Comparison of ENCODE assay signal across 24 mouse cellular contexts in the genomic region with DNA sequence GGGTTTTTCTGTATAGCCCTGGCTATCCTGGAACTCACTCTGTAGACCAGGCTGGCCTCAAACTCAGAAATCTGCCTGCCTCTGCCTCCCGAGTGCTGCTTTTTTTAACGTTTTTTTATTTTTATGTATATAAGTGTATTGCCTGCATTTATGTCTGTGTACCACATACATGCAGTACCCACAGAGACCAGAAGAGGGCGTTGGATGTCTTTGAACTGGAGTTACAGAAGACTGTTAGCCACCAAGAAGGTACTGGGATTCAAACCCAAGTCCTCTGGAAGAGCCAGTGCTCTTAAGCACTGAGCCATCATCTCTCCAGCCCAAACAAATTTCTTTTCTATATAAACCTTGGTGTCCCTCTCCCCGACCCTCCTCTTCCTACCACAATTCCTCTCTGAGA. TPM values are rescaled to one million over a fixed set of nuclear protein-coding genes. Genes with fewer than 3 reads are reported as not detected.
DNase-seq lines count a peak whose midpoint lies in the region; ATAC-seq and TF ChIP-seq lines count a peak whose summit lies in the region.
"Had no signal": no experiment of that assay in that cellular context is flagged by ENCODE, and none has a peak within 500 bp of the region (broad histone marks: within the 10 kb centered on the region; RNA-seq: fewer than 3 reads in every experiment).

No protein-coding gene starts in this region.

- TF ChIP-seq POLR2A in brain, embryonic 14.5 days (IDR thresholded peaks at IDR 0.05; ENCODE audit: borderline replicate concordance, extremely low read depth, insufficient read depth, insufficient read length, poor library complexity, severe bottlenecking), result no peak

- no peak for ATAC-seq in megakaryocyte-erythroid progenitor cell, adult 5-6 weeks (replicated peaks; ENCODE audit: low FRiP score, low TSS enrichment, poor library complexity, severe bottlenecking)
- ATAC-seq: hindbrain, embryonic 16.5 days; midbrain, embryonic 16.5 days had no signal

- no peak overlapping the region for H3K27ac ChIP-seq in layer of hippocampus, adult 2 months
- H3K27ac ChIP-seq: forebrain, embryonic 10.5 days; heart, embryonic 15.5 days; left cerebral cortex, adult 2 months; limb, embryonic 10.5 days; liver, embryonic 13.5 days had no signal

- no peak for DNase-seq in layer of hippocampus, adult 2 months (ENCODE audit: low spot score in 2 of 2)
- DNase-seq in layer of hippocampus, adult 18-20 months (ENCODE audit: low spot score in 2 of 2), result no peak
- DNase-seq in A20 (ENCODE audit: low read depth, low spot score), result peak; percentile 19
- DNase-seq in CD4-positive helper T cell, adult 2 months (ENCODE audit: low read depth, low spot score), result peak; percentile 13
- no peak for DNase-seq in brain, embryonic 14.5 days (ENCODE audit: low read depth)
- DNase-seq in layer of hippocampus, adult 9-11 months, result no peak
- DNase-seq: adrenal gland, postnatal 14 days; cerebellum, adult 8-10 months; gastrocnemius, postnatal 10 days; heart, adult 18-20 months; heart, postnatal 4 days; kidney, adult 2 months; kidney, postnatal 10 days; liver, embryonic 13.5 days; right cerebral cortex, postnatal 14 days; spleen, adult 18-20 months had no signal

- TF ChIP-seq CTCF in layer of hippocampus, adult 2 months (conservative IDR thresholded peaks at IDR 0.05), result peak; percentile 51
- TF ChIP-seq CTCF in brain, embryonic 14.5 days (IDR thresholded peaks at IDR 0.05; ENCODE audit: borderline replicate concordance, extremely low read depth, insufficient read depth, insufficient read length), result peak; percentile 11; the same call in 1 of the 2 replicates

- no peak overlapping the region for H3K4me3 ChIP-seq in layer of hippocampus, adult 2 months
- H3K4me3 ChIP-seq: forebrain, embryonic 10.5 days; heart, embryonic 15.5 days; left cerebral cortex, adult 2 months; limb, embryonic 10.5 days; liver, embryonic 13.5 days; megakaryocyte, embryonic 14.5 days had no signal

RNA-seq across cellular contexts. Expression of a gene that starts 56.7 kb away (rescaled TPM):
- total RNA-seq in layer of hippocampus, adult 2 months (2021), result 10 to 100 TPM; 18.6 to 21.2 TPM
- total RNA-seq in layer of hippocampus, adult 18-20 months (2021), result 10 to 100 TPM; 16.9 to 18.7 TPM
- 37.9 and 45.8 TPM in 2 replicates for polyA plus RNA-seq in brain, embryonic 14.5 days (2012; rRNA removed)
- total RNA-seq in megakaryocyte-erythroid progenitor cell, adult 5-6 weeks (2014; fragmentation: Nextera tagmentation), result 12.4 and 26.1 TPM in 2 replicates
- total RNA-seq in megakaryocyte-erythroid progenitor cell, adult 5-6 weeks (2017), result 9.7 and 11.9 TPM in 2 replicates

Comparison
In these comparisons a context has a peak if more than half of its experiments do, and no peak if none do; other contexts are left out.
1. DNase-seq: peak in A20 (single experiment) and CD4-positive helper T cell, adult 2 months (single experiment); none in layer of hippocampus, adult 2 months (0 of 2), layer of hippocampus, adult 18-20 months (0 of 2), brain, embryonic 14.5 days (single experiment) and layer of hippocampus, adult 9-11 months (single experiment).